Mouse (Mus musculus) E14TG2a.4 (cell line): Measurements from ENCODE around the gene 1110017D15Rik.

Experiments
- H3K27me3 ChIP-seq: 2 replicates; pipeline ENCODE4 v1.6.1; 2014; ENCODE audit warnings: low read length, control low read depth; ENCODE audit not compliant: insufficient read depth
- H3K36me3 ChIP-seq: 2 replicates; pipeline ENCODE4 v1.6.1; 2014; ENCODE audit warnings: low read length, control low read depth; ENCODE audit not compliant: insufficient read depth
- H3K4me1 ChIP-seq: replicated peaks from 2 replicates; pipeline ENCODE4 v1.6.1; 2014; ENCODE audit warnings: low read depth, low read length, control low read depth
- H3K4me3 ChIP-seq: replicated peaks from 2 replicates; pipeline ENCODE4 v1.5.1; 2014; ENCODE audit warnings: mild to moderate bottlenecking, low read length
- H3K9me3 ChIP-seq: 2 replicates; pipeline ENCODE4 v1.6.1; 2014; ENCODE audit warnings: low read length, control low read depth
- CTCF ChIP-seq: conservative IDR thresholded peaks from 2 replicates; pipeline ENCODE4 v1.5.1; 2014; ENCODE audit warnings: low read length
- NANOG ChIP-seq: IDR thresholded peaks from 2 replicates; pipeline ENCODE4 v1.6.1; 2014; ENCODE audit warnings: borderline replicate concordance, low read length, mixed read lengths
- POU5F1 ChIP-seq: IDR thresholded peaks from 2 replicates; pipeline ENCODE4 v1.6.1; 2014; ENCODE audit warnings: low read length, borderline replicate concordance

The 1110017D15Rik gene

GRCm38 (mm10) chr4:41523839-41524238 is 6.7 kb upstream of the 1110017D15Rik start:
- H3K4me3 ChIP-seq: no peak overlapping the region
- H3K9me3 ChIP-seq: no peaks in the 10 kb centered on the region
- H3K36me3 ChIP-seq: no peaks in the 10 kb centered on the region
- TF ChIP-seq CTCF (no peak), POU5F1 (no peak), NANOG (no peak)
- peaks cover 63% of the 10 kb centered on the region for H3K27me3 ChIP-seq
- H3K4me1 ChIP-seq: peaks cover 27% of the 10 kb centered on the region

GRCm38 (mm10) chr4:41522788-41523187 is 5.7 kb upstream of the 1110017D15Rik start:
- H3K36me3 ChIP-seq: no peaks in the 10 kb centered on the region
- H3K4me3 ChIP-seq: no peak overlapping the region
- H3K4me1 ChIP-seq: peaks cover 27% of the 10 kb centered on the region
- peaks cover 66% of the 10 kb centered on the region for H3K27me3 ChIP-seq
- no peaks in the 10 kb centered on the region for H3K9me3 ChIP-seq
- TF ChIP-seq CTCF (peak; percentile 99), POU5F1 (no peak)

- Histone ChIP-seq H3K27me3 (peaks cover 69% of the 10 kb centered on the region), H3K36me3 (no peaks in the 10 kb centered on the region), H3K4me3 (no peak overlapping the region), H3K4me1 (peaks cover 27% of the 10 kb centered on the region), H3K9me3 (no peaks in the 10 kb centered on the region)
- no peak for TF ChIP-seq NANOG
These were observed 5.0 kb upstream of the 1110017D15Rik start for GRCm38 (mm10) chr4:41522136-41522535.

GRCm38 (mm10) chr4:41520641-41521040 is 3.5 kb upstream of the 1110017D15Rik start:
- peak overlapping the region; percentile 62 for H3K4me3 ChIP-seq
- H3K36me3 ChIP-seq: no peaks in the 10 kb centered on the region
- TF ChIP-seq POU5F1 (no peak), CTCF (no peak)
- no peaks in the 10 kb centered on the region for H3K9me3 ChIP-seq
- peaks cover 68% of the 10 kb centered on the region for H3K27me3 ChIP-seq
- peaks cover 27% of the 10 kb centered on the region for H3K4me1 ChIP-seq

- no peak for TF ChIP-seq CTCF
- no peak for TF ChIP-seq NANOG
- no peak for TF ChIP-seq POU5F1
- H3K4me1 ChIP-seq: peaks cover 27% of the 10 kb centered on the region
- H3K27me3 ChIP-seq: peaks cover 63% of the 10 kb centered on the region
- 0 out of 2 replicates have a peak overlapping the region, but pooled peaks have one; percentile 62 for H3K4me3 ChIP-seq
- no peaks in the 10 kb centered on the region for H3K36me3 ChIP-seq
- no peaks in the 10 kb centered on the region for H3K9me3 ChIP-seq
These were observed 2.1 kb upstream of the 1110017D15Rik start for GRCm38 (mm10) chr4:41519195-41519594.

GRCm38 (mm10) chr4:41518349-41518748 is 1.2 kb upstream of the 1110017D15Rik start:
- Histone ChIP-seq H3K4me1 (peaks cover 27% of the 10 kb centered on the region), H3K27me3 (peaks cover 59% of the 10 kb centered on the region), H3K9me3 (no peaks in the 10 kb centered on the region), H3K36me3 (no peaks in the 10 kb centered on the region), H3K4me3 (no peak overlapping the region)
- no peak for TF ChIP-seq POU5F1
- TF ChIP-seq NANOG: no peak
- TF ChIP-seq CTCF: no peak

GRCm38 (mm10) chr4:41513714-41514113 is 3.4 kb downstream of the 1110017D15Rik start:
- H3K4me3 ChIP-seq: no peak overlapping the region
- no peaks in the 10 kb centered on the region for H3K9me3 ChIP-seq
- H3K4me1 ChIP-seq: no peaks in the 10 kb centered on the region
- peaks cover 65% of the 10 kb centered on the region for H3K27me3 ChIP-seq
- no peaks in the 10 kb centered on the region for H3K36me3 ChIP-seq
- TF ChIP-seq CTCF (no peak), POU5F1 (no peak), NANOG (no peak)

- H3K9me3 ChIP-seq: no peaks in the 10 kb centered on the region
- H3K27me3 ChIP-seq: peaks cover 65% of the 10 kb centered on the region
- H3K4me3 ChIP-seq: no peak overlapping the region
- H3K36me3 ChIP-seq: no peaks in the 10 kb centered on the region
- no peaks in the 10 kb centered on the region for H3K4me1 ChIP-seq
- TF ChIP-seq NANOG (no peak), POU5F1 (no peak), CTCF (no peak)
These were observed 3.8 kb downstream of the 1110017D15Rik start for GRCm38 (mm10) chr4:41513309-41513708.

GRCm38 (mm10) chr4:41507998-41508397 is 9.1 kb downstream of the 1110017D15Rik start:
- Histone ChIP-seq H3K4me1 (peaks cover 45% of the 10 kb centered on the region), H3K36me3 (no peaks in the 10 kb centered on the region), H3K27me3 (peaks cover 55% of the 10 kb centered on the region), H3K4me3 (no peak overlapping the region), H3K9me3 (no peaks in the 10 kb centered on the region)
- TF ChIP-seq NANOG (no peak), POU5F1 (no peak), CTCF (no peak)
